Mouse (Mus musculus) cerebellum, adult 8-10 months (tissue): ENCODE results near the gene Arpc1a.
"Not testable (repeated sequence)": the region's sequence is repeated elsewhere in the genome, so short reads cannot be mapped to it uniquely, and the experiment has no call there.

Experiments
- DNase-seq: peaks from one replicate; pipeline ENCODE4 v3.0.0; 2022

Gene Arpc1a

DNA sequence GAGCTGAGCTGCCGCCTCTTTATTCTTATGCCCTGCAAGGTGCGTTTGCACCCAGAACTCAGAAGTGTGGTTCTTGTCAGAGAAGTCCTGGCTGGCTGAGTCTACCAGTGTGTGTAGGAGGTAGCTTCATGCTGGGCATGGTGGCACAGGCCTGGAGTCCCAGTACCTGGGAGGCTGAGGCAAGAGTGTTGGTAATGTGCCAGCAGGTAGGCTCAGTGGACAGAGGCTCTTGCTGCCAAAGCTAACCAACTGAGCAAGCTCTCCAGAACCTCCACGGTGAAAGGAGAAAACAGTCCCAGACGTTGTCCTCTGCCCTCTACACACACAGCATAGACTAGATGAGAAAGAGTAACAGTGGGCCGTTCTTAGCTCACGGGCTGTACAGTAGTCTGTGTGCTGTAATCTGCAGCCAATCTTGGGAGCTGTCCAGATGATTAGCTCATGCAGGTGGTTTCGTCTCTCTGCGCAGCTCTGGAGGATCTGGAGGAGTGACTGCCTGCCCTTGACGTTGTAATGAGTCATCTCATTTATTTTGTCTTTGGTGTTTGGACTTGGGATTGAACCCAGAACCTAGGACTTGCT, 22.2 kb downstream of the Arpc1a start:
- no peak for DNase-seq

DNA sequence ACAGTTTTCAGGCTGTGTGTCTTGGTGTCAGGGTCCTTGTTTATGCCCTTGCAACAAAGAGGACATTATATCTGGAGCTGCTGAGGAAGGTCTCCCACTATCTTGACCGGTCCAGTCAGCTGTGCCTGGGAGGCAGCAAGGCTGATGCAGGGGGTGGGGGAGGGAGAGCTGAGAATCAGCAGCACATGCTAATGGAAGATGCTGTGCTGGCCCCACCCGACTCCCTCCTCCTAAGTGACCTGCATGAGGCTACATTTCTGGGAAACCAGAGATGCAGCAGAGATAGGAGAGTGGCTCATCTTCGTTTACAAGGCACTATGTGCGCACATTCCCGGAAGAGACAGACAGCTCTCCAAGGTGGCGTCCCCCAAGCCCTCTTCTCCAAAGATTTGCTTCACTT, 26.8 kb downstream of the Arpc1a start:
- DNase-seq: no peak

DNA sequence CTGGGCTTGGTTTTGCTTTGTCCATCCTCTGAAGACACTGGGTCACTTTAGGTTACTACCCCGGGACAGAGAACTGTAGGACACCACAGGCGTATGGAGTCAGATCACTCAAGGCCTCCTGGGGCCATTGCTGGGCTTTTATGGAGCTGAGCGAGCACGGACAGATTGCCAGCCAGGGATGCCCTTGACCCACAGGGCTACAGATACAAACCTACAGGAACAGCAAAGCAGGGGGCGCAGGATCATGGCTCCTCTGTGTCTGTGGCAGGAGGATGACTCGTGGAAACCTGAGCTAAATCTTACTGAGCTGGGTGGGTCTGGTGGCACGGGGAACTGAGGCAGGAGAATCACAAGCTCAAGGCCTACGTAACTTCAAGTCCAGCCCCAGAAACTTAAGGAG, 28.9 kb downstream of the Arpc1a start:
- DNase-seq: no peak

DNA sequence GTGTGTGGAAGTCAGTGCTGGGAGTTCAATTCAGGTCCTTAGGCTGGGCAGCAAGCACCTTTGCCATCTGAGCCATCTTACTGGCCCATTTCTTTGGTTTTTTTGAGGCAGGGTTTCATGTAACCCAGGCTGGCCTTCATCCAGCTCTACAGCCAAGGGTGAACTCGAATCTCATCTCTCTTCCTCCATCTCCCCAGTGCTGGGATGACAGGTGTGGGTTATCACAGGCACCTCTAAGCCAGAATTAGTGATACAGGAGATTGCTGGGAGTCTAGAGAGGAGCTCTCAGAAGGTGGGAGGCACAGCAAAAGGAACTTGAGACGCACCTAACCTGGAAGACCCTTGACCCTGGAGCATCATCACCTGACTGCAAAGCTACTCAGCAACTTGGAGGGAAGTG, 29.8 kb downstream of the Arpc1a start:
- DNase-seq: no peak

DNA sequence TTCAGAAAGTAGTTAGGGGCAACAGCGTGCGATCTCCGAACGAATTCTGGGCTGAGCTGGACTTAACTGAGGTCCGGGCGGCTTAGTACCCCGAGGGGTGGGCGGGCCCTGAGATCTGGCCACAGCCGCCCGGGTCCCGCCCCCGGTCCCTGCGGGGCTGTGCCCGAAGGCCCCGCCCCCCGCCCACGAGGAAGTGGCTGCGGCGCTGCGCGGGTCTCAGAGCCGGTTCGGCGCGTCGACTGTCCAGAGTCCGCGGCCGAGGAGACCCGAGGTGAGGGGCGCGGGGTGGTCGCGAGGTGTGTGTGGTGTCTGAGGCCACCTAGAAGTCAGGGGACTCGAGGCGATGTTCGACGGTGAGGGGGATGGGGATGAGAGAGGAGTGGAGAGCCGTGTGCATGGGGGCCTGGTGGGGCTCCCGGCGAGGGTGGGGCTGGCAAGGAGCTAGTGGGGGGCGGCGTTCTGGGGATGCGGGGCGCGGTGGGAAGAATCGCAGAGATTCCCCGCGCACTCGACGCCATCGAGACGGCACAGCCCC, 30.5 kb downstream of the Arpc1a start, which contains the start of gene Arpc1b:
Gene Arpc1b (plus strand): TSS at position 145 of the 535 bp plus-strand sequence.
- DNase-seq: no peak

DNA sequence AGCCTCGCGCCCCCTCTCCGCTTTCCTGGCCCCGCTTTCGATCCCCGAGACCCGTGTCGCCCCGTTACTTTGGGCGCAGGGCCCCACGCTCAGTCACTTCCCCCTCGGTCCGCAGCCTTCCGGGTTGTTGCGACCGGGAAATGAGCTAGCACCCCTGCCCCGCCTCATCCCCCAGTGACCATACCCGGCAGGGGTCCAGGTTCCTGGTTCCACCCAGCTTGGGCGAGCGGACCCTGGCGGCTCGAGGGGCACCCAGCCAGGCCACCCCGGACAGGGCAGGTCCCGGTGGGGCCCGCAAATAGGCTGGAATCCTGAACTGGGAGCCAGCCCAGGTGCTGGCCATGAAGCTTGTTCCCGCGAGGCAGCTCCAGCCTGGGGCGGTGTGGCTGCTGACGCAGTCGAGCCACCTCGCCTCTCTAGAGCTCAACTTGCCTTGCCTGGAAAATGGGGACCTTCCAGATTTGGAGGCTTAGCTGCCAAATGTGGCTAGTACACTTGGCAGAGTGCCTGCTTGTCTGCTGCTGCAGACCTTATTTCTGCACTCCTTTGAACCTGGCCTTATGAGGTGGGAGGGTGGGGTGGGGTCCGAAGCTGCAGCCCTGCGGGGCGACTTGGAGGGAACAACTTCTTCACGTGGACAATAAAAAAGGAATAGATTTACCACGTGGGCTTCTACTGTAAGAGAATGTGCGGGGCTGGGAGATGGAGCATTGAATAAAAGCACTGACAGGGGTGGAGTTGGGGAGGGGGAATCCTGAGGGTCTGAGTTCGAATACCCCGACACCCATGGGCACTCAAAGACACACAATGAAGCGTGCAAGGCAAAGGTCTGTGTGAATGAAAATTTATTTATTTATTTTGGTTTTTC, 31.2 kb downstream of the Arpc1a start:
- DNase-seq: no peak

DNA sequence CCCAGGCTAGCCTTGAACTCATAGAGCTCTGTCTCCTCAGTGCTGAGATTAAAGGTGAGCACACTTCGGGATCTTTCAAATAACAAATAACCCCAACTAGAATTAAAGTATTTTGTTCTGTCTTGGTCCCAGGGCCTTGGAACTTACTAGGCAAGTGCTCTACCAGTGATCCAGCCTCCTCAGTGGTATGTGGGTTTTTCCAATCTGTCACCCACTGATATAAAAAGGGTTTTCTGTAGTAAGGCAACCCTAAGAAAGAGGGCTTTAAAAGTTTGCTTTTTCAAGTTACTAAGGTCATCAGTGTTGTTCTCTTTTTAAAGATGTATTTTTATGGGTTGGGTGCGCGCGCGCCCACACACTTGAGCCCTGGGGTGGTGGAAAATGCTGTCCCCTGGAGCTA, 32.1 kb downstream of the Arpc1a start:
- no peak for DNase-seq

DNA sequence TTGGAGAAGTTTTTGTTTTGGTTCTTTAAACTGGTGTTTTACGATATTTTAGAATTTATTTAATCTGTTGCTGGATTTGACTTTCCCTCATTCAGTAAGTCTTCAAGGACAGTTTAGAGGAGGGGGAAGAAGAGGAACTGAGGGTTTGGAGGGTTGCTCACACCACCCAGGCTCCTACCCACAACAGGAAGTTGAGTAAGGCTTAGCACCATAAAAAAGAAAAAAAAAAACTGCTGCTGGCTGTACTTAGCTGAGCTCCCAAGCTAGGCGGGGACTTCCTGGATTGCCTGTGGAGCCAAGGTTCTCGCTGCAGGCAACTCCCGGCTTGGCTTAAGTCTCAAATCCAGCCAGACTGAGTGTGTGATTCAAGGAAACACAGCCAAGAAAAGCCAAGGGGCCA, 32.7 kb downstream of the Arpc1a start:
- DNase-seq: no peak

DNA sequence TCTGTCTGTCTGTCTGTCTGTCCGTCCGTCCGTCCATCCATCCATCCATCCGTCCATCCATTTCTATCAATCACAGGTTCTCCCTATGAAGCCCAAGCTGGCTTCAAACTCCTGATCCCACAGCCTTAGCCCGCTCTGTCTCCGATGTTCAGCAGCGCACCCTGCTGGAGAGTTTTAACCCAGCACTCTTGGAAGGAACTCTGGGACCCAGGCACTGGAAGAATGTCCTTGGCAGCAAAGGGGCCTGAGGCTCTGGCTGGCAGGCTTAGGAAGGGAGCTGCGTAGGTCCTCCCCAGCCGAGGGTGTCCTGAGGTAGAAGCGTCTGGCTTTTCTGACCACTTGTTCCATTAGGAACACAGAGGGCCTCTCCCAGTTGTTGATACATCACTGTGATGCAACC, 33.3 kb downstream of the Arpc1a start:
- DNase-seq: no peak

DNA sequence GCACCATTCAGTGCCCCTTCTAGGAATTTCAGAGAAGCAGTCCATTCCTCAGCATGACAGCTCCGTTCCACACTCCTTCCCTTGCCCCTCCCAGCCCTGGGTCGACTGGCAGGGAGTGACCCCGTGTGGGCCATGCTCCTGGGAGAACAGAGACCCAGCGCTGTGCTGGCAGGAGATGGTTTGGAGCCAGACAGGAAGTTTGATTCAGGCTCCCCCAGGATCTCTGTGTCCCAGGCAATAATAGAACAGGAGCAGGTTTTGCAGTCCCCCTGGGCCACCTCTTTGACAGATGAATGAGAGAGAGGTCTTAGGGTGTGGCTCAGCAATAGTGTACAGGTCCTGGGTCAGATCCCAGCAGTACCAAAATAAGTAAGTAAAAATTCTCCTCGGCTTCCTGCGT, 34.4 kb downstream of the Arpc1a start:
- DNase-seq: no peak

DNA sequence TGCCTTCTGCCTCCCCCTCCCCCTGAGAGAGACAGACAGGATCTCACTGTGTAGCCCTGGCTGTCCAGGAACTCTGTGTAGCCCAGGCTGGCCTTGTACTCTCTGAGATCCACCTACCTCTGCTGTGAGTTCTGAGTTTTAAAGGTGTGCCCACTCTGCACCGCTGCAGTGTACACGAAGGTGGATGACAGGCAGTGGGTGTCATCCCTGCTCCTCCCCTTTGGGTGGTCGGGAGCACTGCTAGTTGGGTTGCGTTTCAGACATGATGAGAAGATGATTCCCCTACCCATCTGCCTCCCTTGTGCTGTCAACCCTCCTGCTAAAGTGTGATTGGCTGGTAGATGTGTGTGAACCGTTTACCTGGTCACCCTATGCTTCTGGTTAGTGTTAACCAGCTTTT, 34.8 kb downstream of the Arpc1a start:
- no peak for DNase-seq

DNA sequence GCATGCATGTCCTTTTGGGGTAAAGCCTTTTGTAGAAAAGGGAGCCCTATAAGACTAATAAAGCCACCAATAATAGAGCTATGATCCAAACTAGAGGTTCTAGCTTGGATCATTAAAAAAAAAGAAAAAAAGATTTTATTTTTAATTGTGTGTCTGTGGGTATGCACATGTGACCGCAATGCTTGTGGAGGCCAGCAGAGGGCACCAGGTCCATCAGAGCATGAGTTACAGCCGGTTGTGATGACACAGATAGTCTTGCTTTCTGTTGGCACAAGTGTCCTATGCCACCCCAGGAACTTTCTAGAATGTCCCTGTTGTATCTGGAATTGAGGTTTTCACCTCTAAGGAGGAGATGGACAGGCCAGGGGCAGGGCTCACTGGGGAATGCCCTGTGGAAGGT, 35.8 kb downstream of the Arpc1a start:
- DNase-seq: no peak

DNA sequence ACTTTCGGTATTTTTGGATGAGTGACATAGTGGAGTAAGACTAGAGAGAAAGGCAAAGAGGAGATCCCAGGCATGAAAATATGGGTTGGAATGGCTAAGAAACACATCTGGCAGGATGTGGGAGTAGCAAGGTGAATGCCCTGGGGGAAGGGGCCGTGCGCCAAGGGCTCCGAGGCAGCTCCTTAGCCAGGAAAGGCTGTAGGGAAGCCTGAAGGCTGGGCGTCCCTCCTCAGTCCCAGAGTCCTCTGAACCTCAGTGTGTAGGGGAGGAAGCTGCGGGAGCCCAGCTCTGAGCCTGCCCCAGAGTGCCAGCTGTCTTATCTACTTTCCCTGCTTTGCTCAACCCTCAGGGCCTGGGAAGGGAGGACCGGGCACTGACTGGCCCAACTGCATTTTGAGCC, 37.3 kb downstream of the Arpc1a start:
- DNase-seq: no peak

DNA sequence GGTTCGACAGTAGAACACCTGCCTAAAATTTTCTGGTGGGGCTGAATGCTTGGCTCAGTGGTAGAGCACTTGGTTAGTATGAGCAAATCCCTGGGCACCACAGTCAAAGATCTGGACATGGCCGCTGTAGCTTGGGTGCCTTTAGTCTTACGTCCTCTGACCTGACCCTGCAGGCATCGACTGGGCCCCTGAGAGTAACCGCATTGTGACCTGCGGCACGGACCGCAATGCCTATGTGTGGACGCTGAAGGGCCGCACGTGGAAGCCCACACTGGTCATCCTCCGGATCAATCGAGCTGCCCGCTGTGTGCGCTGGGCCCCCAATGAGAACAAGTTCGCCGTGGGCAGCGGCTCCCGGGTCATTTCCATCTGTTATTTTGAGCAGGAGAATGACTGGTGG, 39.8 kb downstream of the Arpc1a start:
- no peak for DNase-seq

DNA sequence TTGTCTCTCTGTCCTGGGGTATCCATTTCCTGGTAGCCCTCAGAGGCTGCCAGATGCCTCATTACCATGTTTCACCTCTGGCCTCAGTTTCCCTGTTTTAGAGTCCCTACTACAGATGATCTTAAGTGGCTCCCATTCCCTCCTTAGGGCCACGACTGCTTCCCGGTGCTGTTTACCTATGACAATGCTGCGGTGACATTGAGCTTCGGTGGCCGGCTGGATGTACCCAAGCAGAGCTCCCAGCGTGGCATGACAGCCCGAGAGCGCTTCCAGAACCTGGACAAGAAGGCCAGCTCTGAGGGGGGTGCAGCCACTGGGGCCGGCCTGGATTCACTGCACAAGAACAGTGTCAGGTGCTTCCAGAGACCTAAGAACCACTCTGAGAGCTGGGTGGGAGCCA, 43.0 kb downstream of the Arpc1a start:
- DNase-seq: no peak

DNA sequence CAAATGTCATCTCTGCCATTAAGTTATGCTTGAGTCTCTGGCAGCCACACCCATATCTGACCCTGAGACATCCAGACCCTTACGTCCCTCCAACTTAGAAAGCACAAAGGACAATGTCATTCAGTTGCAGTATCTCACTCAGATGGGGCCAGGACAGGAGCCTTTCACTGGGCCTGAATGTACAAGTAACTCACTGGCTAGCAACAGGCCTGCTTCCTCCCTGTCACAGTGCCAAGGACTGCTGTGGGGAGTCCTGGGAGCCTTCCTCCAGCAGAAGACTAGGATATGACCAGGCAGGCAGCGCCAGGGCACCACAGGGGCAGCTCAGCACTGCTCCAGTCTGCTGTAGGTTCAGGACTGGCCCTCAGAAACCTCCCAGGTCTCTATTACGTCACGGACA, 45.5 kb downstream of the Arpc1a start:
- no peak for DNase-seq

DNA sequence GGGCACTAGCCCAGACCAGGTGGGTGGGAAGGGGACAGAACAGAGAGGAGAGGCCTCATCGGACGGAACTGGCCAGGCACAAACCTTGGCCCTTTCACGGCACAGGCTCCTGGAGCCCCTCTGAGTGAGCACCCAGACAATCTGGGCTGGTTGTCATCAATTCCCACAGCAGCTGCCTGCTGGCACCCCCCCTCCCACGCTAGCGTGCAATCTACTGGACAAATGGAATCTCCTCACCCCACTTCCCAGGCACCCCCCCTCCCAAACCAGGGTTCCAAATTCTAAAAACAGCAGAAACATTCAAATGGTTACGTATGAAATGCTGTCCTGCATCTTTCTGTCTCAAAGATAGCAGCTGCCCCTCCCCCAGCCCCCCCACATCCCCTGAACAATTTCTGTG, 46.1 kb downstream of the Arpc1a start:
- not testable (repeated sequence) for DNase-seq

DNA sequence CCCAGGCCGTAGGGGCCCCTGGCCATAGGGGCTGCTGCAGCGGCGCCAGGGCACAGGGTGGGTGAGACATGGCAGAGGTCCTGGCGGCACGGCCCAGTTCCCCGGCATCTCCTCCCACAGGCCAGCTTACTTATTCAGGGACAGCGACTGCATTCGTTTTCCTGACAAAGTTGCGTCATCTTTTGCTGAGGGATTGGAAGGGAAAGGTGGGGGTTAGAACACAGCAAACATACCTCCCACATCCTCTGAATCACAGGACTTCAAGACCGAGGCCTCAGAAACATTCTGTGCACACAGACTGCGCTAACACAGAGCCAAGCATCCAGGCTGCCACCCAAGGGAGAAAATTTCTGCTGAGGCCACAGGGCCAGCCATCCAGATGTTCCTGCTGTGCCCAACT, 46.6 kb downstream of the Arpc1a start:
- DNase-seq: no peak

DNA sequence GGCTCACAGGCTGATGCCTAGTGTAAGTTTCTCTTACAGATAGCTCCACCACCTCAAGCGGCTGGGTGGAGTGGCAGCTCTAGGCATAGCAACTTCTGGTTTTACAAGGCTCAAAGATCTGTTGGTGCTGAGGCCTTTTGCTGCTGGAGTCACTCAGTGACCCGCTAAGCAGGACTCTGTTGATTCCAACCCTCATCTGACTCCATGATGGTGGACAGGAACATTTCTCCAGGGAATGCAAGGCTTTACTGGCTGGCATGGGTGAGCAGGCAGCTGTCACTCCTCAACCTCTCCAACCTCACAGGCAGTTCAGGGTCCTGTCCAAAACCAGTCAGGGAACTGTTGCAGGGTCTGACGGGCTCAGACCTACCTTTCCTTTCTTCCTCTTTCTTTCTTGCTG, 47.4 kb downstream of the Arpc1a start:
- no peak for DNase-seq

DNA sequence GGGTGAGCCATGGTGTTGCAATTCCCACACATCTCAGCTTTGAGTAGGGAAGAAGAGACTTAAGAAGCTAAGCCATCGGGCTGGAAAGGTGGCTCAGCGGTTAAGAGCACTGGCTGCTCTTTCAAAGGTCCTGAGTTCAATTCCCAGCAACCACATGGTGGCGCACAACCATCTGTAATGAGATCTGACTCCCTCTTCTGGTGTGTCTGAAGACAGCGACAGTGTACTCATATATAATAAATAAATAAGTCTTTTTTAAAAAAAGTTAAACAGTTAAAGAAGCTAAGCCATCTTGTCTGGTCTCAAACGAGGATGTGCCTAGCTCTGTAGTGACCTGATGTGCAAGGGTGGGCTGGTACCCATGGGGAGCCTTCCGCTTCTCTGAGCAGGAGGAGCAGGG, 49.6 kb downstream of the Arpc1a start:
- not testable (repeated sequence) for DNase-seq

DNA sequence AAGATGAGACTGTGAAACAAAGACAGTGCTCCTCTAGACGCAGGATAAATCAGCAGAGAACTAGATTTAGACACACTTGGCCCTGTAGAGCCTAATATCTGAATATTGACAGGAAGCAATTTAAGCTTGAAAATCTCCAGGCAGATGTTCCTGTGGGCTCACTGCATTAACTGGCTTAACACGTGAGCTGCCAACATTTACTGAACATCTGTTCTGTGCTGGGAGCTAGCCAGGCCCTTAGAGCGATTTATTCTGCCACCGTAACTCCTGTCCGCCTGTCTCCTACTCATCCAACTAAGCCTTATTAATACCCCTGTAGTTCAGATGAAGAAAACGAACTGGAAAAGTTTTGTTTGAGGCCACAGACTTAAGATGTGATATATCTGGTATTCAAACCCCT, 55.2 kb downstream of the Arpc1a start:
- DNase-seq: no peak

DNA sequence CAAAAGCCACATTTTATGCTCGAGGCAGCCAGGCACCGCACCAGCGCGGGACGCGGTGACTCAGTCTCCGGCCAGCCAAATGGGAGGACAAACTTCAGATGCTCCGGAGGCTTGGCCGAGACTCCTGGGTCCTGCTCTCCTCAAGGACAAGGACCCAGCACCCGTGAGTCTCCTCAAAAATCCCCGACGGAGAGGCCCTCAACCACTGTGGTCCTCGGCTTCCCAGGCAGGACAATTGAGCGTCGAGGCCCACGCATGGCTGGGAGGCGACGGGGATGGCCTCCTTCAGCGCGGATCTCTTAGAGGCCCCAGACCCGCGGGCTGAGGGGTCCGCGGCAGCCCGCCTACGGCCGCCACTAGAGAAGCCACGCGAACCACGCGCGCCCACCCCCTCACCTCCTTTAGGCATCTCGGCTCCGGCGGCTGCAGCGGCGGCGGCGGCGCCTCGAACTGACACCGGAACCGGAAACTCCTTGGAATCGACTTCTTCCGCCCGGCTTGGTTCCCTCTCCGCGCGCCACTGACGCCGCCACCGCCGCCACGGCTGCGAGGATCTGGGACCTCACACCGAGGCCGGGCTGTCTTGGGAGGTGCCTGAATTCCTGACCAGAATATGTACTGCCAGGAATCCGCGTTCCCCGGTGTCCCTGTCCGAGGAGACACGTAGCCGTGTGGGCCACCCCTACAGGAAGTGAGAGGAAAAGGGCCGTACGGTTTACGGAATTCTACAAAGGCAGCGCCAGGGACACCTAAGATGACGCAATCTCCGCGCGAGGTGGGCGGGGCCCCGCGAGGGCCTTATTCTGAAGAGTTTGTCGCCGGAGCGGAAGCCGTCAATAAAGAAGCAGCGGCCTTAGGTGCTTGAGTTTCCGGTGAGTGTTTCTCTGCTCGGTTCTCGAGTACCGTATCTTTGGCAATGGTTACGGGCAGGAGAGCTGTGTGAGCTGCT, 56.2 kb downstream of the Arpc1a start, which contains the start of the genes Pdap1 and Bud31:
Gene Pdap1 (minus strand): TSS at position 668 of the 949 bp plus-strand sequence.
Gene Bud31 (plus strand): TSS at position 792 of the 949 bp plus-strand sequence.
- DNase-seq: peak; percentile 97

DNA sequence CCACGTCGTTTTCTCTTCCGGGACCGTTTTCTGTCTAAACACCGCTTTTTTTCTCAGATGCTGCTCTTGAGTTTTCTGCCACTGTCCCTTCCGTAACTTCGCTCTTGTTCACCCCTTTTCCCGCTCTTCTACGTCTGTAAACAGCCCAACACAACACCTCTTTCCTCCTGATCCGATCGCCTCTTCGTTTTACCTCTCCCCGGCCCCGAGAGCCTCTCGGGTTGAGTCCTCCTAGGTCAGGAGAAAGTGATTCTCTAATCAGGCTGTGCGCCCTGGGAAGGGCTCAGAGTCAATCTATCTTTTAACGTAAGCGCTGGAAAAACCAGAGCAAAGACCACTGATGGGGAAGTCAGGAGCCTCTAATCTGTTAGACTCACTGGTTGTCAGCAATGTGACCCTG, 57.0 kb downstream of the Arpc1a start:
- DNase-seq: peak; percentile 20
